Mouse (Mus musculus): ENCODE data around the gene Pga5. TPM values are rescaled to one million over a fixed set of nuclear protein-coding genes. Genes with fewer than 3 reads are reported as not detected.

The Pga5 gene
- total and polyA plus RNA-seq, 2 experiments from 2014 or later, result not detected

GRCm38 (mm10) chr19:10719751-10720150 is 41.9 kb upstream of the Pga5 start:
- no peak for ATAC-seq

GRCm38 (mm10) chr19:10718251-10718775 is 40.4 kb upstream of the Pga5 start:
- no peak overlapping the region for H3K9ac ChIP-seq (replicated peaks; ENCODE audit: low read length)
- no peak overlapping the region for H3K27ac ChIP-seq
- H3K4me1 ChIP-seq (ENCODE audit: insufficient read depth, low read length), result peaks cover 12% of the 10 kb centered on the region
- H3K36me3 ChIP-seq (ENCODE audit: insufficient read depth, low read length), result peaks cover 10% of the 10 kb centered on the region; the same call in 1 of the 2 replicates
- no peak overlapping the region for H3K4me2 ChIP-seq (ENCODE audit: low read depth, low read length)
- no peak overlapping the region for H3K4me3 ChIP-seq (ENCODE audit: low read length)
- no peak for TF ChIP-seq CTCF (IDR thresholded peaks at IDR 0.05; ENCODE audit: low read depth)
- no peaks in the 10 kb centered on the region for H3K27me3 ChIP-seq (ENCODE audit: insufficient read depth, low read length)
- no peaks in the 10 kb centered on the region for H3K9me3 ChIP-seq (ENCODE audit: low read length)
- 52% methylated on average over 7 of the region's 7 CpGs for WGBS
- DNase-seq (ENCODE audit: low spot score), result peak; percentile 51
- no peak for ATAC-seq

More at GRCm38 (mm10) chr19:10719751-10720150, 41.9 kb upstream of the Pga5 start:
- peak; percentile 67 for DNase-seq (ENCODE audit: low spot score)
- 21% methylated on average over 2 of the region's 2 CpGs for WGBS
- no peaks in the 10 kb centered on the region for H3K36me3 ChIP-seq (ENCODE audit: insufficient read depth, low read length)
- no peak overlapping the region for H3K4me3 ChIP-seq (ENCODE audit: low read length)
- no peaks in the 10 kb centered on the region for H3K27me3 ChIP-seq (ENCODE audit: insufficient read depth, low read length)
- H3K27ac ChIP-seq, result no peak overlapping the region
- no peak for TF ChIP-seq CTCF (IDR thresholded peaks at IDR 0.05; ENCODE audit: low read depth)
- H3K9ac ChIP-seq (replicated peaks; ENCODE audit: low read length), result no peak overlapping the region
- no peak overlapping the region for H3K4me2 ChIP-seq (ENCODE audit: low read depth, low read length)
- no peaks in the 10 kb centered on the region for H3K9me3 ChIP-seq (ENCODE audit: low read length)
- H3K4me1 ChIP-seq (ENCODE audit: insufficient read depth, low read length), result peaks cover 17% of the 10 kb centered on the region

GRCm38 (mm10) chr19:10715476-10715875 is 37.6 kb upstream of the Pga5 start:
- peaks cover 34% of the 10 kb centered on the region for H3K36me3 ChIP-seq (ENCODE audit: insufficient read depth, low read length)
- no peak overlapping the region; the same call in 1 of the 2 replicates for H3K27ac ChIP-seq
- H3K9me3 ChIP-seq (ENCODE audit: low read length), result no peaks in the 10 kb centered on the region
- no peak overlapping the region for H3K4me2 ChIP-seq (ENCODE audit: low read depth, low read length)
- WGBS, result 88% methylated on average over 6 of the region's 6 CpGs
- H3K9ac ChIP-seq (replicated peaks; ENCODE audit: low read length), result no peak overlapping the region
- no peaks in the 10 kb centered on the region for H3K27me3 ChIP-seq (ENCODE audit: insufficient read depth, low read length)
- peaks cover 8% of the 10 kb centered on the region for H3K4me1 ChIP-seq (ENCODE audit: insufficient read depth, low read length)
- H3K4me3 ChIP-seq (ENCODE audit: low read length), result no peak overlapping the region
- ATAC-seq (no peak), DNase-seq (ENCODE audit: low spot score) (no peak)
- TF ChIP-seq CTCF (IDR thresholded peaks at IDR 0.05; ENCODE audit: low read depth), result no peak

GRCm38 (mm10) chr19:10714682-10715475 is 37.0 kb upstream of the Pga5 start:
- Histone ChIP-seq H3K27ac (peak overlapping the region; percentile 15; the same call in 1 of the 2 replicates), H3K4me3 (ENCODE audit: low read length) (no peak overlapping the region), H3K9ac (replicated peaks; ENCODE audit: low read length) (no peak overlapping the region), H3K4me2 (ENCODE audit: low read depth, low read length) (no peak overlapping the region), H3K27me3 (ENCODE audit: insufficient read depth, low read length) (no peaks in the 10 kb centered on the region), H3K9me3 (ENCODE audit: low read length) (no peaks in the 10 kb centered on the region), H3K4me1 (ENCODE audit: insufficient read depth, low read length) (peaks cover 2% of the 10 kb centered on the region), H3K36me3 (ENCODE audit: insufficient read depth, low read length) (peaks cover 34% of the 10 kb centered on the region)
- WGBS, result 30% methylated on average over 4 of the region's 4 CpGs
- TF ChIP-seq CTCF (IDR thresholded peaks at IDR 0.05; ENCODE audit: low read depth), result peak; percentile 93
- ATAC-seq (peak; percentile 71), DNase-seq (ENCODE audit: low spot score) (peak; percentile 92)

GRCm38 (mm10) chr19:10714168-10714567 is 36.3 kb upstream of the Pga5 start:
- TF ChIP-seq CTCF (IDR thresholded peaks at IDR 0.05; ENCODE audit: low read depth), result no peak
- H3K9ac ChIP-seq (replicated peaks; ENCODE audit: low read length), result no peak overlapping the region
- DNase-seq (ENCODE audit: low spot score), result no peak
- H3K36me3 ChIP-seq (ENCODE audit: insufficient read depth, low read length), result peaks cover 34% of the 10 kb centered on the region
- ATAC-seq, result no peak
- H3K9me3 ChIP-seq (ENCODE audit: low read length), result no peaks in the 10 kb centered on the region
- 82% methylated on average over 6 of the region's 6 CpGs for WGBS
- H3K27me3 ChIP-seq (ENCODE audit: insufficient read depth, low read length), result no peaks in the 10 kb centered on the region
- H3K27ac ChIP-seq, result peak overlapping the region; percentile 15; the same call in 1 of the 2 replicates
- no peak overlapping the region for H3K4me2 ChIP-seq (ENCODE audit: low read depth, low read length)
- no peak overlapping the region for H3K4me3 ChIP-seq (ENCODE audit: low read length)
- H3K4me1 ChIP-seq (ENCODE audit: insufficient read depth, low read length), result peaks cover 4% of the 10 kb centered on the region; the same call in 1 of the 2 replicates

GRCm38 (mm10) chr19:10713551-10713950 is 35.7 kb upstream of the Pga5 start:
- no peak for TF ChIP-seq CTCF (IDR thresholded peaks at IDR 0.05; ENCODE audit: low read depth)

More at GRCm38 (mm10) chr19:10713551-10713950, 35.7 kb upstream of the Pga5 start:
- Histone ChIP-seq H3K4me2 (ENCODE audit: low read depth, low read length) (no peak overlapping the region), H3K27ac (no peak overlapping the region), H3K4me1 (ENCODE audit: insufficient read depth, low read length) (peaks cover 4% of the 10 kb centered on the region; the same call in 1 of the 2 replicates), H3K4me3 (ENCODE audit: low read length) (no peak overlapping the region), H3K9ac (replicated peaks; ENCODE audit: low read length) (no peak overlapping the region), H3K36me3 (ENCODE audit: insufficient read depth, low read length) (peaks cover 34% of the 10 kb centered on the region), H3K27me3 (ENCODE audit: insufficient read depth, low read length) (no peaks in the 10 kb centered on the region), H3K9me3 (ENCODE audit: low read length) (no peaks in the 10 kb centered on the region)
- DNase-seq (ENCODE audit: low spot score) (no peak), ATAC-seq (no peak)
- 90% methylated on average over 10 of the region's 10 CpGs for WGBS

All from hindbrain, postnatal 0 days (tissue).